Mouse (Mus musculus) G1E (cell line): ENCODE data around the gene 4430402I18Rik. TPM values are rescaled to one million over a fixed set of nuclear protein-coding genes. Genes with fewer than 3 reads are reported as not detected.

Source experiments
- ATAC-seq: 2 replicates; pipeline ENCODE4 v1.8.0; 2016; ENCODE audit warnings: mild to moderate bottlenecking; ENCODE audit not compliant: insufficient number of reproducible peaks, poor library complexity, low FRiP score, severe bottlenecking; ENCODE audit errors: extremely low read depth
- DNase-seq: peaks from one replicate; pipeline ENCODE4 v3.0.0; 2012; ENCODE audit warnings: low spot score
- H3K27me3 ChIP-seq: 2 replicates; pipeline ENCODE4 v1.6.1; 2012; ENCODE audit warnings: mild to moderate bottlenecking, low read length, inconsistent platforms; ENCODE audit not compliant: insufficient read depth
- H3K36me3 ChIP-seq: replicated peaks from 2 replicates; pipeline ENCODE3; 2012; ENCODE audit warnings: mild to moderate bottlenecking, inconsistent platforms
- H3K4me1 ChIP-seq: 2 replicates; pipeline ENCODE4 v1.6.1; 2012; ENCODE audit warnings: low read depth, low read length, inconsistent platforms, mixed read lengths; ENCODE audit not compliant: insufficient read depth
- H3K4me3 ChIP-seq: 2 replicates; pipeline ENCODE4 v1.5.1; 2012; ENCODE audit warnings: low read depth, mild to moderate bottlenecking, inconsistent platforms, low read length, moderate library complexity, mixed read lengths
- H3K9me3 ChIP-seq: replicated peaks from 2 replicates; pipeline ENCODE4 v1.6.1; 2012; ENCODE audit warnings: inconsistent platforms
- CTCF ChIP-seq: IDR thresholded peaks from 2 replicates; pipeline ENCODE4 v1.5.1; 2012; ENCODE audit warnings: low read depth, low read length, inconsistent platforms, mixed read lengths
- GATA1 ChIP-seq: IDR thresholded peaks from 2 replicates; pipeline ENCODE4 v1.6.1; 2012; ENCODE audit warnings: borderline replicate concordance, low read length, inconsistent platforms, mixed read lengths
- GATA2 ChIP-seq: IDR thresholded peaks from 2 replicates; pipeline ENCODE4 v1.6.1; 2012; ENCODE audit warnings: low read depth, low read length, inconsistent platforms, borderline replicate concordance
- POLR2AphosphoS5 ChIP-seq: IDR thresholded peaks from 2 replicates; pipeline ENCODE4 v1.6.1; 2012; ENCODE audit warnings: low read depth, low read length, inconsistent platforms; ENCODE audit not compliant: insufficient replicate concordance
- TAL1 ChIP-seq: conservative IDR thresholded peaks from 2 replicates; pipeline ENCODE4 v1.6.1; 2012; ENCODE audit warnings: low read depth, low read length, inconsistent platforms, mixed read lengths
- polyA plus RNA-seq: library from polyadenylated mRNA; stranded (reverse); fragments of >175 nt; gene quantifications from 2 replicates; pipeline ENCODE4 v1.2.3, GENCODE M21; 2012
- total RNA-seq, 2 experiments: library from RNA; stranded (forward) in 1 of 2; stranded (reverse) in 1 of 2; fragments of 200-1000 nt in 1 of 2; fragments of >200 nt in 1 of 2; fragmentation: Nextera tagmentation in 1 of 2; gene quantifications; 2 replicates each; pipeline ENCODE4 v1.2.3; 2014 to 2017

4430402I18Rik gene
- total and polyA plus RNA-seq, 3 experiments: 0.38 TPM; not detected in 2

- Histone ChIP-seq H3K9me3 (no peaks in the 10 kb centered on the region), H3K4me1 (no peaks in the 10 kb centered on the region), H3K27me3 (peaks cover 9% of the 10 kb centered on the region), H3K4me3 (no peak overlapping the region), H3K36me3 (no peaks in the 10 kb centered on the region)
- no peak for ATAC-seq
- DNase-seq: no peak
- TF ChIP-seq POLR2AphosphoS5: no peak
- no peak for TF ChIP-seq TAL1
These were observed 32.7 kb downstream of the 4430402I18Rik start for GRCm38 (mm10) chr19:28934897-28935296.

GRCm38 (mm10) chr19:28929034-28929433, 38.6 kb downstream of the 4430402I18Rik start:
- H3K36me3 ChIP-seq: no peaks in the 10 kb centered on the region
- no peak for ATAC-seq
- no peaks in the 10 kb centered on the region for H3K9me3 ChIP-seq
- DNase-seq: no peak
- H3K27me3 ChIP-seq: peaks cover 16% of the 10 kb centered on the region
- H3K4me3 ChIP-seq: no peak overlapping the region
- TF ChIP-seq GATA1: no peak
- no peak for TF ChIP-seq TAL1
- no peak for TF ChIP-seq GATA2
- TF ChIP-seq CTCF: no peak
- no peak for TF ChIP-seq POLR2AphosphoS5
- no peaks in the 10 kb centered on the region for H3K4me1 ChIP-seq

GRCm38 (mm10) chr19:28927396-28927795, 40.2 kb downstream of the 4430402I18Rik start:
- H3K27me3 ChIP-seq: peaks cover 19% of the 10 kb centered on the region
- H3K36me3 ChIP-seq: no peaks in the 10 kb centered on the region
- no peak overlapping the region for H3K4me3 ChIP-seq
- TF ChIP-seq GATA2: no peak
- DNase-seq (no peak), ATAC-seq (no peak)
- H3K4me1 ChIP-seq: no peaks in the 10 kb centered on the region
- H3K9me3 ChIP-seq: no peaks in the 10 kb centered on the region

DNA sequence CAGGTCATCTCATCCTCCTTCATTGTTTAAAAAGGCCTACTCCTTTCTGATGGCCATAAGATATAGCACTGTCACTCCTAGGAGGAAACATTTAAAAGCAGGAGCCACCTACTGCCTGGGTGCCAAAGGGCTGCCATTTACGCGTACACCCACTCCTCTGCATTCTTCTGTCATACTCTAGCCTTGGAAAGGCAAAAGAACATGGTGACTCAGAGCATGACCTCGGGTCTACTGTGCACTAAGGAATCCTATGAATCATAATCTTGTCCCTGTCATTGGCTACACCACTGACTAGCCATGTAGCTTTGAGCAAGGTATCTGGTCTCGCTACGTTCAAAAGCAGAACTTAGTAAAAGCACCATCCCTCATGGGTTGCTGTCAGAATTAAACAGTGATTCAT, 41.2 kb downstream of the 4430402I18Rik start:
- no peak overlapping the region for H3K4me3 ChIP-seq
- TF ChIP-seq CTCF: no peak
- no peak for TF ChIP-seq GATA2
- TF ChIP-seq POLR2AphosphoS5: no peak
- no peak for TF ChIP-seq GATA1
- no peak for TF ChIP-seq TAL1

GRCm38 (mm10) chr19:28917839-28918238, 49.8 kb downstream of the 4430402I18Rik start:
- DNase-seq (no peak), ATAC-seq (no peak)
- no peaks in the 10 kb centered on the region for H3K9me3 ChIP-seq
- no peak for TF ChIP-seq CTCF
- no peak for TF ChIP-seq POLR2AphosphoS5
- TF ChIP-seq GATA2: no peak
- no peak for TF ChIP-seq TAL1
- no peak for TF ChIP-seq GATA1
- no peaks in the 10 kb centered on the region; the same call in 1 of the 2 replicates for H3K4me1 ChIP-seq
- H3K4me3 ChIP-seq: no peak overlapping the region
- H3K27me3 ChIP-seq: peaks cover 15% of the 10 kb centered on the region; the same call in 1 of the 2 replicates
- no peaks in the 10 kb centered on the region for H3K36me3 ChIP-seq

More for the DNA sequence above, 41.2 kb downstream of the 4430402I18Rik start:
- ATAC-seq (no peak), DNase-seq (no peak)
- H3K4me1 ChIP-seq: no peaks in the 10 kb centered on the region; the same call in 1 of the 2 replicates
- H3K9me3 ChIP-seq: no peaks in the 10 kb centered on the region
- H3K27me3 ChIP-seq: peaks cover 19% of the 10 kb centered on the region
- no peaks in the 10 kb centered on the region for H3K36me3 ChIP-seq

GRCm38 (mm10) chr19:28916492-28916891, 51.1 kb downstream of the 4430402I18Rik start:
- no peak for TF ChIP-seq GATA1

DNA sequence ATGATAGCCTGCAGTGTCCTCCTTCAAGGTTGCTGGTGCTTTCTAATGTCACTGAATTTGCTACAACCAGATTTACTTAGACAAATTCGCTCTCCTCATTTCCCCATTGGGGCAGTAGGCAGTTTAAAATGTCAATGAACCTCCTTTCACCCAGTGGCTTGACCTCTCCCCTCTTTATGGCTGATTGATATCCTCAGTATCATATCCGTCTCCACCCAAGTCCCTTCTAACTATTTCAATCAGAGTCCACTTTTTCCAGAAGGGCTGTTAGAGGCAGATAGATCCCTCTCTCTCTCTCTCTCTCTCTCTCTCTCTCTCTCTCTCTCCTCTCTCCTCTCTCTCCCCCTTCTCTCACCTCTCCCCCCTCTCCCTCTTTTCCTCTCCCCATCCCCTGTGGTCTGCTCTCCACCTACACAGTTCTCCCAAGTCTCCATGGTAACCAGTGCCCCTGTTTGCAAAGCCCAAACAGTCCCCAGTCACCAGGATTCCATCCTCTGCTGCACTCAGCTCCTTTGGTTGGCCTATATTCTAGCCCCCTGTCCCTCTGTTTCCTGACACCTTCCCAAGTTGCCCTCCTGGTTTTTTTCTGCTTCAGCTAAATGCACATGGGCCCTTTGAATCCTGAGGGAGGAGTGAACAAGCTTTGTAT, 51.9 kb downstream of the 4430402I18Rik start:
- H3K9me3 ChIP-seq: no peaks in the 10 kb centered on the region
- H3K4me1 ChIP-seq: no peaks in the 10 kb centered on the region
- no peak for ATAC-seq
- H3K36me3 ChIP-seq: no peaks in the 10 kb centered on the region
- TF ChIP-seq GATA1 (no peak), TAL1 (no peak), POLR2AphosphoS5 (no peak), GATA2 (no peak), CTCF (no peak)
- H3K4me3 ChIP-seq: no peak overlapping the region
- H3K27me3 ChIP-seq: peaks cover 16% of the 10 kb centered on the region
- no peak for DNase-seq

More at GRCm38 (mm10) chr19:28916492-28916891, 51.1 kb downstream of the 4430402I18Rik start:
- no peaks in the 10 kb centered on the region; the same call in 1 of the 2 replicates for H3K4me1 ChIP-seq
- peaks cover 16% of the 10 kb centered on the region for H3K27me3 ChIP-seq
- ATAC-seq: no peak
- H3K4me3 ChIP-seq: no peak overlapping the region
- no peaks in the 10 kb centered on the region for H3K36me3 ChIP-seq
- H3K9me3 ChIP-seq: no peaks in the 10 kb centered on the region
- no peak for DNase-seq
